Mouse (Mus musculus) heart, embryonic 14.5 days (tissue): Measurements from ENCODE around the gene Inpp5d. TPM values are rescaled to one million over a fixed set of nuclear protein-coding genes. Genes with fewer than 3 reads are reported as not detected.

ENCODE experiments used
- ATAC-seq: fragments of 200-750 bp; cut with Nextera tagmentation; 2 replicates; pipeline ENCODE4 v1.8.0; 2017; ENCODE audit warnings: low read depth, moderate TSS enrichment; ENCODE audit not compliant: insufficient number of reproducible peaks, insufficient read depth, low FRiP score
- H3K27ac ChIP-seq, 2 experiments: fragments of 200-500 bp in 1 of 2; fragments of 300-500 bp in 1 of 2; sonication (generic) in 1 of 2; replicated peaks in 1 of 2; 2 replicates each; pipeline ENCODE4 v1.5.1; 2012 to 2014; ENCODE audit warnings: low read depth in 2 of 2, low read length in 2 of 2, control low read depth in 1 of 2, mild to moderate bottlenecking in 1 of 2, mixed read lengths in 1 of 2; ENCODE audit not compliant: control insufficient read depth in 1 of 2, insufficient read depth in 1 of 2
- H3K27me3 ChIP-seq: fragments of 300-500 bp; sonication (generic); 2 replicates; pipeline ENCODE4 v1.6.1; 2014; ENCODE audit warnings: mild to moderate bottlenecking, low read length, control low read depth; ENCODE audit not compliant: control insufficient read depth, insufficient read depth
- H3K36me3 ChIP-seq: fragments of 300-500 bp; sonication (generic); 2 replicates; pipeline ENCODE4 v1.6.1; 2014; ENCODE audit warnings: mild to moderate bottlenecking, control low read depth, low read length, mixed read lengths; ENCODE audit not compliant: control insufficient read depth, insufficient read depth
- H3K4me1 ChIP-seq, 2 experiments: fragments of 200-500 bp in 1 of 2; fragments of 300-500 bp in 1 of 2; sonication (generic) in 1 of 2; 2 replicates each; pipeline ENCODE4 v1.6.1; 2012 to 2014; ENCODE audit warnings: low read length in 2 of 2, control low read depth in 1 of 2, mixed read lengths in 1 of 2; ENCODE audit not compliant: control insufficient read depth in 2 of 2, insufficient read depth in 2 of 2
- H3K4me2 ChIP-seq: fragments of 300-500 bp; sonication (generic); 2 replicates; pipeline ENCODE4 v1.6.1; 2014; ENCODE audit warnings: mild to moderate bottlenecking, low read length
- H3K4me3 ChIP-seq, 2 experiments: fragments of 200-500 bp in 1 of 2; fragments of 300-500 bp in 1 of 2; sonication (generic) in 1 of 2; 2 replicates each; pipeline ENCODE4 v1.5.1; 2012 to 2014; ENCODE audit warnings: low read length in 2 of 2, mild to moderate bottlenecking in 2 of 2, control low read depth in 1 of 2, low read depth in 1 of 2, moderate library complexity in 1 of 2; ENCODE audit not compliant: control insufficient read depth in 1 of 2, insufficient read depth in 1 of 2
- H3K9ac ChIP-seq: fragments of 300-500 bp; sonication (generic); 2 replicates; pipeline ENCODE4 v1.6.1; 2014; ENCODE audit warnings: mild to moderate bottlenecking, low read length
- H3K9me3 ChIP-seq: fragments of 300-500 bp; sonication (generic); 2 replicates; pipeline ENCODE4 v1.6.1; 2016; ENCODE audit warnings: low read length, control low read depth; ENCODE audit not compliant: control insufficient read depth
- WGBS: fragments of 180-500 bp; shearing (Covaris S2); extraction: QIAGEN DNeasy Blood & Tissue Kit; methylation state at CpG from one replicate; pipeline ENCODE4 v1.1.7; 2014; 5-methylcytosine and 5-hydroxymethylcytosine counted together
- polyA plus RNA-seq: library from polyadenylated mRNA; unstranded; fragments of >200 nt; fragmentation: Nextera tagmentation; extraction: Ambion mirVana; gene quantifications from 2 replicates; pipeline ENCODE4 v1.2.1, GENCODE M21; 2014

Inpp5d gene
- polyA plus RNA-seq, 1 experiment from 2014 or later = 7.9 TPM

DNA sequence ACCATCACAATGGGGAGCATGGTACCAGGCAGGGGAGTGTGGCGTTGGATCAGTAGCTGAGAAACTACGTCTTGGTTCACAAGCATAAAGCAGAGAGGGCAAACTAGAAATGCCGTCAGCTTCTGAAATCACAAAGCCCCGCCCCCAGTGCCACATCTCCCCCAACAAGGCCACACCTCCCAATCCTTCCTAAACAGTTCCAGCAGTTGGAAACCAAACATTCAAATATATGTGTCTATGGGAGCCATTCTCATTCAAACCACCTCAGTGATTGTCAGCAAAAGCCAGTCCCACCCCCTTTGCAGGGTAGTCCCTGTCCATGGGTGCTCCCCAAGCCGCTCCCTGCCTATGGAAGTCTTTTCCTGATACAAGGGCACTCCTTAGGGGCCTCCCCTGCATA, 64.0 kb downstream of the Inpp5d start:
- H3K4me2 ChIP-seq = no peak overlapping the region
- no peak overlapping the region for H3K4me3 ChIP-seq
- H3K9ac ChIP-seq = no peak overlapping the region
- ATAC-seq = no peak
- H3K27ac ChIP-seq = no peak overlapping the region
- 84% methylated on average over 5 of the region's 5 CpGs for WGBS
- no peaks in the 10 kb centered on the region for H3K9me3 ChIP-seq
- H3K36me3 ChIP-seq = 0 out of 2 replicates have a peak, but pooled peaks cover 5% of the 10 kb centered on the region
- no peaks in the 10 kb centered on the region for H3K27me3 ChIP-seq
- no peaks in the 10 kb centered on the region for H3K4me1 ChIP-seq

GRCm38 (mm10) chr1:87684791-87685190, 64.7 kb downstream of the Inpp5d start:
- H3K4me3 ChIP-seq = no peak overlapping the region
- no peaks in the 10 kb centered on the region for H3K9me3 ChIP-seq
- no peaks in the 10 kb centered on the region for H3K4me1 ChIP-seq
- no peak overlapping the region for H3K9ac ChIP-seq
- ATAC-seq = no peak
- 82% methylated on average over 3 of the region's 3 CpGs for WGBS
- no peak overlapping the region for H3K27ac ChIP-seq
- no peaks in the 10 kb centered on the region for H3K27me3 ChIP-seq
- H3K4me2 ChIP-seq = no peak overlapping the region
- 0 out of 2 replicates have a peak, but pooled peaks cover 5% of the 10 kb centered on the region for H3K36me3 ChIP-seq

GRCm38 (mm10) chr1:87686351-87686750, 66.2 kb downstream of the Inpp5d start:
- Histone ChIP-seq H3K4me3 (no peak overlapping the region), H3K9me3 (no peaks in the 10 kb centered on the region), H3K27me3 (no peaks in the 10 kb centered on the region), H3K27ac (no peak overlapping the region), H3K4me2 (no peak overlapping the region), H3K4me1 (no peaks in the 10 kb centered on the region), H3K9ac (no peak overlapping the region), H3K36me3 (0 out of 2 replicates have a peak, but pooled peaks cover 5% of the 10 kb centered on the region)
- no peak for ATAC-seq
- 66% methylated on average over 4 of the region's 4 CpGs for WGBS

GRCm38 (mm10) chr1:87687009-87687408, 66.9 kb downstream of the Inpp5d start:
- no peaks in the 10 kb centered on the region for H3K4me1 ChIP-seq
- no peak overlapping the region for H3K4me2 ChIP-seq
- ATAC-seq = no peak
- no peak overlapping the region for H3K4me3 ChIP-seq
- no peak overlapping the region for H3K9ac ChIP-seq
- no peaks in the 10 kb centered on the region for H3K9me3 ChIP-seq
- WGBS = 30% methylated on average over 1 of the region's 1 CpGs
- H3K27ac ChIP-seq = no peak overlapping the region
- H3K27me3 ChIP-seq = no peaks in the 10 kb centered on the region
- 0 out of 2 replicates have a peak, but pooled peaks cover 5% of the 10 kb centered on the region for H3K36me3 ChIP-seq

GRCm38 (mm10) chr1:87689661-87690341, 69.7 kb downstream of the Inpp5d start:
- no peaks in the 10 kb centered on the region for H3K9me3 ChIP-seq
- no peak for ATAC-seq
- H3K27me3 ChIP-seq = no peaks in the 10 kb centered on the region
- no peaks in the 10 kb centered on the region for H3K36me3 ChIP-seq
- no peak overlapping the region for H3K4me2 ChIP-seq
- no peak overlapping the region for H3K9ac ChIP-seq
- 80% methylated on average over 1 of the region's 1 CpGs for WGBS
- H3K4me3 ChIP-seq = no peak overlapping the region
- H3K4me1 ChIP-seq = no peaks in the 10 kb centered on the region
- no peak overlapping the region for H3K27ac ChIP-seq

DNA sequence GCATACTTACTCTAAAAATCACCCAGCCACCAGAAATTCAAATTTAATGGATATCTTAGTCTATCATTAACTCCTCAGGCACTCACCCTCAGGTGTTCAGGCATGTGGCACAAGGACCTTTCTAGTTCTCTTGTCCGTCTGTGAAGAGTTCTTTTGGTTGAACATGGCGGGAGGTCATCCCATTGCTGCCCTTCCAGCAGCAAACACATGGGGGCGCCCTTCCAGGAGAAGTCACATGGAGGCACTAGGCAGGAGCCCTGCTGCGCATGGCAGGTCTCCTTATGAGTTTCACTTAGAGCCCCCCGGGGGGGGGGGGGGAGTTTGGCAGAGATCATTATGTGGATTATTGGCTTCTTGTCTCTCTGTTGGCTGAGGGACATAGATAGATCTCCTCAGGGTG, 76.2 kb downstream of the Inpp5d start:
- H3K4me2 ChIP-seq = no peak overlapping the region
- peaks cover 6 to 7% of the 10 kb centered on the region in 2 experiments; a peak in 1 of 4 replicates for H3K4me1 ChIP-seq
- ATAC-seq = no peak
- no peak overlapping the region for H3K9ac ChIP-seq
- 75% methylated on average over 5 of the region's 5 CpGs for WGBS
- no peaks in the 10 kb centered on the region for H3K27me3 ChIP-seq
- no peaks in the 10 kb centered on the region for H3K9me3 ChIP-seq
- H3K36me3 ChIP-seq = no peaks in the 10 kb centered on the region
- H3K27ac ChIP-seq = no peak overlapping the region
- H3K4me3 ChIP-seq = no peak overlapping the region

- Histone ChIP-seq H3K27me3 (no peaks in the 10 kb centered on the region), H3K4me2 (no peak overlapping the region), H3K27ac (no peak overlapping the region), H3K4me3 (no peak overlapping the region), H3K36me3 (no peaks in the 10 kb centered on the region), H3K4me1 (peaks cover 6 to 7% of the 10 kb centered on the region in 2 experiments; a peak in 1 of 4 replicates), H3K9me3 (no peaks in the 10 kb centered on the region), H3K9ac (no peak overlapping the region)
- WGBS = 30% methylated on average over 6 of the region's 6 CpGs
- no peak; the same call in 1 of the 2 replicates for ATAC-seq
Observed at GRCm38 (mm10) chr1:87698010-87698409, 77.9 kb downstream of the Inpp5d start.
